Mouse (Mus musculus) small intestine, adult 2 months (tissue): Measurements from ENCODE around the gene Slc43a3.

ENCODE experiments used
- CTCF ChIP-seq: fragments of 200-500 bp; IDR thresholded peaks from 2 replicates; pipeline ENCODE4 v1.5.1; 2012; ENCODE audit warnings: low read depth, mild to moderate bottlenecking, control low read depth, inconsistent platforms, low read length, moderate library complexity, mixed read lengths; ENCODE audit not compliant: insufficient replicate concordance, insufficient read length; ENCODE audit errors: extremely low read depth
- POLR2A ChIP-seq: fragments of 200-500 bp; IDR thresholded peaks from 2 replicates; pipeline ENCODE4 v1.6.1; 2012; ENCODE audit warnings: low read depth, mild to moderate bottlenecking, control low read depth, inconsistent platforms, low read length, moderate library complexity

GRCm38 (mm10) chr2:85002575-85002974 is 66.2 kb downstream of the Slc43a3 start:
- TF ChIP-seq CTCF (no peak), POLR2A (no peak)
